Mouse (Mus musculus): Measurements from ENCODE around the gene Med12l.
"Not testable (repeated sequence)": the region's sequence is repeated elsewhere in the genome, so short reads cannot be mapped to it uniquely, and the experiment has no call there.

The Med12l gene

GRCm38 (mm10) chr3:59022251-59022650, 16.6 kb downstream of the Med12l start:
- in situ Hi-C loops (cut with MseI, MboI), result no loop called here

DNA sequence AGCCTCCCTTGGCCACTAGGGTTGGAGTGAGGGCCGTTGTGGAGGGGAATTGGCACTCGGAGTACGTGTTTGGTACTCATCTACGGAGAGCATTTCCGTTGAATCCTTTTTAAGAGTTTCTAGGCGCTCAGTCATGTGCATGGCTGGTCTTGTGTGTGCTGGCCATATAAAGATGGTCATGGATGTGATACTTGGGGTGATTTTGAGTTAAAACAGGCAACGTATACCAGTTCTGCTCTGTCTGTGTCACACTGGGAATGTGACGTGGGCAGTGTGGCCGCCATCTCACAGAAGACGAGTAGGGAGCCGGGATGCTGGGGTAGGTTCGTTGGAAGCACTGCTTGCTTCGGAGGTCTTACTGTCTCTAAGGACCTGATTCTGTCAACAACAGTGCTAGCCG, 17.3 kb downstream of the Med12l start:
- in situ Hi-C loops (cut with MseI, MboI), result no loop called here

DNA sequence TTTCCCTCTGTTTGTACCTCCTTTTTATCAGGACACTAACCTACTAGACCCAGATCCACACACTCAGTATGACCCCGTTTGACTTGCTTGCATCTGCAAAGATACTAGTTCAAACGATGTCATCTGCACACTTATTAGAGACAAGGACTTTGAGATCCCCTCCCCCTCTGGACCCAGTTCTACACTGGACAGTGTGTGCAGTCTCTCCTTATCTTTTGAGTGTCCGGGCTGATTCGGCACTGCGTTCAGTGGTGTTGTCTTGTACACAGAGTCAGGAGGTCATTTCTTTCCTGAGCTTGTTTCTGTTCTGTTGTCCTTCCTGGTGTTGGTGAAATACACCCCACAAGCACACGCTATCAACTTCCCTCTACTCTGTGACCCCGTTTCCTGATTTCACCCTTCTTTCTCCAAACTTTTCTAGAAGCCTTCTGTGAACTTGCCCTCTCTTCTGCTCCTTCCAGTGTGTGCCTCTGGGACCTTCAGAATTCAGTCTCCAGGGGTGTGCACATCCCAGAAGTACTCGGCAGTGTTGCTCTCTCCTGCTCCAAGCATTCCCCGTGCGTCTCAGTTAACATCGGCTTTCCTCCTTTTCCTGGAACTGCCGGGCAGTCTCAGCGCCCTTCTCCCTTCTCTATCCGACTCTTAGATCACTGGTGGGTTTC, 19.0 kb downstream of the Med12l start:
- in situ Hi-C loops (cut with MseI, MboI), result no loop called here

DNA sequence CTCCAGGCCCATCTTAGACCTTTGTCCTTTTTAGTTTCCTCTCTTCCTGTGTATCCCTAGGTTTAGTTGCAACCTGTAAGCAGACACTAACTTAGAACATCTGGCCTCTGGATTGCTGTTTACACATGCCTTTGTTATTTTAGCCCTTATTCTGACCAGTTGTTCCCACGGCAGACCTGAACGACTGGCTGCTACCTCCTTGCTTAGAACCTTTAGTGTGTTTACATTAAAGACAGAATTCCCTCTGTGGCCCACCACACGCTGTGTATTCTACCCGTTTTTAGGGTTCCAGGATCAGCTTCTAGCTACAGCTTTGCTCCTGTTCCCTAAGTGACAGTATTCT, 19.5 kb downstream of the Med12l start:
- in situ Hi-C loops (cut with MseI, MboI), result no loop called here

DNA sequence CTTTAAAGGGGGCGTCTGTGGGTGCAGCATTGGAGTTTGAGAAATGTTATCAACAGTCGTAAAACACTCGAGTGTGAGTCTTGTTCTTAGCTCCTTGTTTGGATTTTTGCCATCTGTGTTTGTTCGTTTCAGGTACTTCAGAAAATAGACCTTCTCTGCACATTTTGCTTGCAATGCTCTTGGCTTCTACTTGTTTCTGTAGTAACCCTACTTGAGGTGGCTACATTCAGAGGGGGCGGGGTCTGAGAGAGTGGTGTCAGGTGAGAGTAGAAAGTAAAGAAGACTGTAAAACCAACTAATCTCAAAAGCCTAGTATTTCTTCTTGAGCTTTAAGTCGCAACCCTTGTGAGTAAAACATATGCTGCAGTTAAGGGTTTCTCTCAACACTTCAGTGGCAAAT, 23.1 kb downstream of the Med12l start:
- in situ Hi-C loops (cut with MseI, MboI), result no loop called here

GRCm38 (mm10) chr3:59030986-59031385, 25.4 kb downstream of the Med12l start:
- in situ Hi-C loops (cut with MseI, MboI), result no loop called here

DNA sequence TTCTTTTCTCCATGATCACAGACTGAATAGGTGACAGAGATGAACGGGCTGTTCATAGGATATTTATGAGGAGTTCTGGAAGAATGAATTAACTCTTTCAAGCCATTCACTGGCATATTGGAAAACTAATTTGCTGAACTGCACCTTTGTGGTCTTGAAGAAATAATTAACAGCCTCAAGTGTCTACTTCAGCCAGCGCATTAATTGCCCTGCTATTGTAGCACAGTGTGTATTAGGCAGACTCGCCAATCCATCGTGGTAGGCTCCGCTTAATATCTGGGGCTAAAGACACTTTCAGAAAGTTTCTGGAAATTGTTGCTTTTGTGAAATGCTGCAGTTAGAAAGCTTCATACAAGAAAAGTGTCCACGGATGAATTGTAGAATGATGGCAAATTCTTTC, 35.9 kb downstream of the Med12l start:
- in situ Hi-C loops (cut with MseI, MboI), result no loop called here

- in situ Hi-C loops (cut with MseI, MboI), result loop anchor here (5.0 kb wide), 1 partner anchor 73 kb away; no protein-coding TSS in a partner anchor
Observed at GRCm38 (mm10) chr3:59054834-59055535, 49.4 kb downstream of the Med12l start.

DNA sequence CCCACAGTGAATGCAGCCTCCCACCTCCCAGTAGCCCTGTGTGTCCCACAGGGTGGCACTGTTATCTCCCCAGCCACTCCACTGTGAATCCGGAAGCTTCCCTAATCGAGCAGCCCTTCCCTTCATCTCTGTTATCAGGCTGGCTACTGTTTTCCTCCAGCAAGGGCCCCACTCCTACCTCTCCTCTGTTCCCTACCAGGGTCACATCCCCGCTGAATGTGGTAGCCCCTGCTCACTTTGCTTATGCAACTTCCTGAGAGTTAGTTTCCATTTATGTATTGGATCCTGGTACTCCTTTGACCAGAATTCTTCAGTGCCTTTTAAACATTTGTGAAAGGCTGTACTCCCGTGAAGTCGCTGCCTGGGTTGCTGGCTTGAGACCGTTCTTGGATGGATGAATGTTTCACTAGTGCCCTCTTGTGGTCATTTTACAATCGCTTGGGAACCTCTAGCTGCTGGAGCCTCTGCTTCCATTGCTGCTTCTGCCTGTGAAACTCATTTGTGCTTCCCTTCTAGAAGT, 53.5 kb downstream of the Med12l start:
- in situ Hi-C loops (cut with MseI, MboI), result loop anchor here (5.0 kb wide), 1 partner anchor 77 kb away; no protein-coding TSS in a partner anchor

DNA sequence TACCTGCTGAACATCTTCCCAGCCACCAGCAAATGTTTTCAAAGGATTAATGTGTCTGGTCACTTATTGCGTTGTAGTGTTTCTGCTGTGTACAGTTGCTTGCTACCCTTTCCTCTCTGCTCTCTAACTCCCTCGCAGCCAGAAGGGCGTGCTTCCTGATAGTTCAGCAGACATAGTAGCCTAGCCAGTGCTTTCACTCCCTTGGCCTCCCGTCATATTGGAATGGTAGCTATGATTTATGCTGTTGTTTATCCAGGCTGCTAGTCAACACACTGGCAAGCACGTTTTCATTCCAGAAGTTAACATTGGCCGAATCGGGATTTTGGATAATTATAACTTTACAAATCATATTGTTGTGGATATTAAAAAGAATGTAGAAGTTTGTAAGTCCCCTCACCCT, 54.5 kb downstream of the Med12l start:
- in situ Hi-C loops (cut with MseI, MboI), result no loop called here

DNA sequence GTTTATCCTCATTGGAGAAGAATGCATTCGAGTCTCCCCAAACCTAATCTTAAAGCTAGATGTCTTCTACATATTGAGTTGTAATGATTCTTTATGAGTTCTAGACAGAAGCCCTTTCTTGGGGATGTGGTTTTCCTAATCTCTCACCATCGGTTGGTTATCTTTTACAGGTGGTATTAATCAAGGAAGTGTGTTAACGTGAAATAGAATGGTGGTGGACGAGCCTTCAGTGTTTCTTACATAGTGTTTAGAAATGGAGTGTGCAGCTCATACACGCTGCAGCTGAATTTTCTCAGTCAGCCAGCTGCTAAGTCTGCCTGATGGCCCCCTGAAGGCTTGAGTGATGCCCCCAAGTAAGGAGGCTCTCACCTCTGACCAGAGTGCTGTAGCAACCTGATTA, 56.5 kb downstream of the Med12l start:
- in situ Hi-C loops (cut with MseI, MboI), result no loop called here

DNA sequence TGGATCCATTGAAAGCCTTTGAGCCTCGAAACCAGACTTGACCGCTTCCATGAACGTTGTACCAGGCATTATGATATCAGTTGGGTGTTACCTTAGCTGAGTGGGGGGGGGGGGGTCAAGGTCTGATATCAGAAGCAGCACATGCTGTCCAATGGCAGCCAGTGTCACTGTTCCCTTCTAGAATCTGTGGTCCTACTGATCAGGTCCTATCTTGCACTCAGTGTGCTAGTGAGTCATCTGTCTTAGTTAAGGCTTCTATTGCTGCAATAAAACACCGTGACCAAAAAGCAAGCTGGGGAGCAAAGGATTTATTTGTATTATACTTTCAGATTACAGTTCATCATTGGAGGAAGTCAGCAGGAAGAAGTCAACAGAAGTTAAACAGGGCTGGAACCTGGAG, 57.8 kb downstream of the Med12l start:
- in situ Hi-C loops (cut with MseI, MboI), result no loop called here

DNA sequence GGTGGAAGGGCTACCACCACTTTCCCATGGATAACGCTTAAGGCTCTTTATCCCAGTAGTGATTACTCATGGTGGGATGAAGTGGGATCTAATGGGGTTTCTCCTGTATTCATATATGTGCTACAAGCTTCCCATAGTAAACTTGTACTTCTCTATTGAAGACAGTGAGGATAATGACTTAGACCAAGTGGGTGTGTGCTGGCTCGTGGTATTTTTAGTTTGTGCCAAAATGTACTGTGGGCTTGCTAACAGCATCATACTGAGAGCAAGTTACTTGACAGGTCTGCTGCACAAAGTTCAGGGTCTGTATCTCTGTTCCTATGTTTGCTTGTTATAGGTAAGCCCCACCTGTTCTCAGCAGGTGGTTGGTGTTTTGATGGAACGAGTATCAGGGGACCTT, 60.3 kb downstream of the Med12l start:
- in situ Hi-C loops (cut with MseI, MboI), result no loop called here

GRCm38 (mm10) chr3:59066558-59067294, 61.1 kb downstream of the Med12l start:
- in situ Hi-C loops (cut with MseI, MboI), result no loop called here

- in situ Hi-C loops (cut with MseI, MboI), result not testable (repeated sequence)
Observed at GRCm38 (mm10) chr3:59069071-59069470, 63.4 kb downstream of the Med12l start.

DNA sequence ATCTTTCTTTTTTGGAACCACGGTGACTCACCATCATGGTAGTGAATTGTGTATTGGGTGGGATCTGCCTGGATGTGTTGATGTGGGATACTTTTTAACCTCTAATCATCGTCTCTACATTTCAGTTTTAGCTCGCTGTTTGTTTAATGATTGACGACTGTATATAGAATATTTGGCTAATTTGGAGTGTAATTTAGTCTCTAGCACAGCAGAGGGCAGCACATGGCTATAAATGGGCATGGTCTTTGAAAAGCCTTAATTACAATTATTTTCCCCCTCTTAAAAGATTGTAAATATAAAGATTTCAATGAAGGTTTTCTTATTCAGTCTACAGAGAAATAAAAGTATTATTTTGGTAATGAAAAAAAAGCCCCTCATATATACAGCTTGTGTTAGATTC, 71.7 kb downstream of the Med12l start:
- in situ Hi-C loops (cut with MseI, MboI), result no loop called here

- in situ Hi-C loops (cut with MseI, MboI), result no loop called here
Observed at GRCm38 (mm10) chr3:59078585-59078984, 73.0 kb downstream of the Med12l start.

DNA sequence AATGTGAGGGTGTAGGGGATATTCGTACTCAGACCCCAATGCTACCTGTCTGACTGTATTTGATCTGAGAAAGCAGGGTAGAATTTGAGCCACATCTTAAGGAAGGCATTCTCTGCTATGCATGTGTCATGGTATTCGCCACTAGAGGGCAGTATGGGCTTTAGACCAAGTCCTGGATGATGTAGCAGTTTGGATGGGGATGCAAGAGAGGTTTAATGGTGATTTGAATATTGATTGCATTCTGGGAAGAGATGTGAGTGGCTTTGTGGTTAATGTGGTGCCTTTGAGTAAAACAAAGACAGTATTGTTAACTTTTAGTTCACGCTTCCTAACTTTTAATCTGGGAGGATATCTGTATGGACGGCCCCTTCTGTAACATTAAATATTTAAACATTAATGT, 73.7 kb downstream of the Med12l start:
- in situ Hi-C loops (cut with MseI, MboI), result no loop called here

DNA sequence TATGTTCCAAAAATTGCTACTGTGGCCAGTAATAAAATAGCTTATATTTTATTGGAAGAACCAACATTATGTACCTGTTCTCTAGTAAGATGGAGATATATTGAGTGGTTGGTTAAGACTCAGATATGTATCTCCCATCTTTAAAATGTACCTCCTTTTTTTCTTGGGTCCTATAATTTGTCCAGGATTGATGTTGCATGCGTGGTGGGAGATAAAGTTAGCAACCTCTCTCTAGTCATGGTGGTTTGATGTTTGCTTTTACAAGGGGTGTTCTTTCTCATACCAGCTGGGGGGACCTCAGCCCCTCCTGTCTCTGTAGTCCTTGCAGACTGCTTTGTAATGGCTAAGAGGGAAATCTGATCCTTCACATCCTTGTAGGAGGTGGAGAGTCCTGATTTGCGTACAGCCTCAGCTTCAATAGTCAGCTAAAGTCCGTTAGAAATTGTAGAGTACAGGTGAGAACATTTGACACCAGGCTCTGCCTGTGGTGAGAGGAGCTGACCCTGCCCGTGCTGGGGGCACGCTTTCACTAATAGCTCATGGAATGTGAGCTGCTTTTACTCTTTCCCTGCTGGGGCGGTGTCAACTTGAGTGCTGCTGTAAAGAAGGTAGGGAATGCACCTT, 74.8 kb downstream of the Med12l start:
- in situ Hi-C loops (cut with MseI, MboI), result no loop called here

DNA sequence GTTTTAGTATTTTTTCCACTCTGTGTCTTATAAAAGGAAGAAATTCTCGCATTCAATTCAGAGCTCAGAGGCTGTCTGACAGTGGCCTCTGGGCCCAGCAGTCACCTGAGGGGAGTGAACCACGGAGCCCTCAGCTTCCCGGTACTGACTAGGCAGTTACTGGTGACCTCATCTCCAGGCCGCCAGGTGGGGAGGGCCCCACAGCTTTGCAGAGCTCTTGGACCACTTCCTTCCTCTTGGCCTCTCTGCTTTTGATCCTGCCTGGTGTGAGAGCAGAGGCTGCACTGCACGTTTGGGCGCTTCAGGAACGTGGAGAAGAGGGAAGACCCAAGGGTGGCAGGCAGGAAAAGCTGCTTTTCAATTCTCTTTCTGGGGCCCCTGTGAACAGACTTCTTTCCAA, 75.3 kb downstream of the Med12l start:
- in situ Hi-C loops (cut with MseI, MboI), result no loop called here

DNA sequence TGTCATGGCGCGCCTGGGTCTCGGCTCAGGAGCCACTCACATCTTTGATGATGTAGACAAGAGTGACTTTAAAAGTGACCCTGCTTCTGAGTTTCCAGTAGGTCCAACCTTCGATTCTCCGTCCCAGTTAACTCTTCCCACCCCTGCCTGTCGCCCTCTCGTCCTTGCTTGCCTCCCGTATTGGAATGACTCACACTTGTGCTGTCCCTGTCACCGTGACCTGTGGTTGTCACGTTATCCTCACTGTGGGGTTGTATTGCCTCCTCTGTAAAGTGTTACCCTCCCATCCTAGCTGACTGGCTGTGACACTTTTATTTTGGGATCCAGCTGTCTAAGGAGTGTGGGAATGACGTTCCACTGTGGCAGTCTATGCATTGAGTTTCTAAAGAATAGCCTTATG, 87.1 kb downstream of the Med12l start:
- in situ Hi-C loops (cut with MseI, MboI), result no loop called here

- in situ Hi-C loops (cut with MseI, MboI), result no loop called here
Observed at GRCm38 (mm10) chr3:59097421-59097820, 91.8 kb downstream of the Med12l start.

Measured in mouse trophoblast stem cell (cell line).